Mouse (Mus musculus) hindbrain, embryonic 11.5 days (tissue): ENCODE data around the gene D5Ertd579e. TPM values are rescaled to one million over a fixed set of nuclear protein-coding genes. Genes with fewer than 3 reads are reported as not detected.

Experiments used
- ATAC-seq: fragments of 200-750 bp; cut with Nextera tagmentation; 2 replicates; pipeline ENCODE4 v1.8.0; 2017; ENCODE audit warnings: mild to moderate bottlenecking, moderate TSS enrichment, moderate library complexity; ENCODE audit not compliant: low FRiP score
- DNase-seq: peaks from one replicate; pipeline ENCODE4 v3.0.0-alpha.2; 2015; ENCODE audit warnings: low spot score
- H3K27ac ChIP-seq: fragments of 300-500 bp; sonication (generic); 2 replicates; pipeline ENCODE4 v1.5.1; 2014; ENCODE audit warnings: mild to moderate bottlenecking, low read depth, low read length
- H3K27me3 ChIP-seq: fragments of 300-500 bp; sonication (generic); 2 replicates; pipeline ENCODE4 v1.6.1; 2014; ENCODE audit warnings: mild to moderate bottlenecking, low read length, moderate library complexity, mixed read lengths; ENCODE audit not compliant: control insufficient read depth, insufficient read depth
- H3K36me3 ChIP-seq: fragments of 300-500 bp; sonication (generic); 2 replicates; pipeline ENCODE4 v1.6.1; 2014; ENCODE audit warnings: mild to moderate bottlenecking, low read length, moderate library complexity, mixed read lengths; ENCODE audit not compliant: control insufficient read depth, insufficient read depth
- H3K4me1 ChIP-seq: fragments of 300-500 bp; sonication (generic); replicated peaks from 2 replicates; pipeline ENCODE4 v1.6.1; 2014; ENCODE audit warnings: low read length, mixed read lengths; ENCODE audit not compliant: control insufficient read depth, insufficient read depth
- H3K4me2 ChIP-seq: fragments of 300-500 bp; sonication (generic); replicated peaks from 2 replicates; pipeline ENCODE4 v1.6.1; 2014; ENCODE audit warnings: mild to moderate bottlenecking, low read depth, low read length
- H3K4me3 ChIP-seq: fragments of 300-500 bp; sonication (generic); 2 replicates; pipeline ENCODE4 v1.5.1; 2014; ENCODE audit warnings: low read depth, low read length
- H3K9ac ChIP-seq: fragments of 300-500 bp; sonication (generic); 2 replicates; pipeline ENCODE4 v1.6.1; 2014; ENCODE audit warnings: low read depth, low read length
- H3K9me3 ChIP-seq: fragments of 300-500 bp; sonication (generic); 2 replicates; pipeline ENCODE4 v1.6.1; 2016; ENCODE audit warnings: low read length; ENCODE audit not compliant: control insufficient read depth
- WGBS: fragments of 180-500 bp; shearing (Covaris S2); extraction: QIAGEN DNeasy Blood & Tissue Kit; methylation state at CpG from one replicate; pipeline ENCODE4 v1.1.7; 2014; 5-methylcytosine and 5-hydroxymethylcytosine counted together
- polyA plus RNA-seq: library from polyadenylated mRNA; unstranded; fragments of >200 nt; fragmentation: Nextera tagmentation; extraction: Ambion mirVana; gene quantifications from 2 replicates; pipeline ENCODE4 v1.2.1, GENCODE M21; 2014

D5Ertd579e gene
- polyA plus RNA-seq, 1 experiment from 2014 or later: 34.4 TPM

- Histone ChIP-seq H3K27ac (no peak overlapping the region), H3K36me3 (no peaks in the 10 kb centered on the region), H3K4me3 (no peak overlapping the region), H3K9ac (no peak overlapping the region), H3K9me3 (no peaks in the 10 kb centered on the region), H3K27me3 (no peaks in the 10 kb centered on the region), H3K4me2 (no peak overlapping the region), H3K4me1 (0 out of 2 replicates have a peak, but pooled peaks cover 3% of the 10 kb centered on the region)
- 65% methylated on average over 3 of the region's 3 CpGs for WGBS
- no peak for ATAC-seq
- no peak for DNase-seq
Observed at GRCm38 (mm10) chr5:36714832-36715231, 19.0 kb upstream of the D5Ertd579e start.

DNA sequence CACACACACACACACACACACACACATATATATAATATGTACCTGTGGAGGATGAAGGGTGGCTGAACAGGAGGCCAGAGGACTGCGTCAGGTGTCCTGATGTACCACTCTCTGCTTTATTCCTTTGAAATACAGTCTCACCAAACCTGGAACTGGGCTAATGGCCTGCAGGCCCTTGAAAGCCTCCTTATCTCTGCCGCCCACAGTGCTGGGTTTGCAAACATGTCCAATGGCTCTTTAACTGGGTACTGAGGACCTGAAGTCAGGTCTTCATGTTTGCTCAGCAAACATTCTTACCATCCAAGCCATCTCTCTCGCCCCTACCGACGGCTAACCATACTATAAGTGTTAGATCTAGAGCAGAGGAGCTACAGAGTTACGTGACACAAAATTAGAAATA lies 17.9 kb upstream of the D5Ertd579e start:
- no peaks in the 10 kb centered on the region for H3K9me3 ChIP-seq
- H3K4me2 ChIP-seq: no peak overlapping the region
- WGBS: 75% methylated on average over 6 of the region's 6 CpGs
- H3K4me1 ChIP-seq: 0 out of 2 replicates have a peak, but pooled peaks cover 3% of the 10 kb centered on the region
- no peak for ATAC-seq
- DNase-seq: no peak
- no peak overlapping the region for H3K9ac ChIP-seq
- H3K27ac ChIP-seq: no peak overlapping the region
- H3K36me3 ChIP-seq: no peaks in the 10 kb centered on the region
- no peak overlapping the region for H3K4me3 ChIP-seq
- no peaks in the 10 kb centered on the region for H3K27me3 ChIP-seq

GRCm38 (mm10) chr5:36712553-36713534 lies 17.0 kb upstream of the D5Ertd579e start:
- DNase-seq (peak; percentile 66), ATAC-seq (peak; percentile 78)
- 10% methylated on average over 31 of the region's 31 CpGs for WGBS
- H3K9me3 ChIP-seq: no peaks in the 10 kb centered on the region
- H3K36me3 ChIP-seq: no peaks in the 10 kb centered on the region
- H3K27ac ChIP-seq: no peak overlapping the region
- H3K4me3 ChIP-seq: 0 out of 2 replicates have a peak overlapping the region, but pooled peaks have one; percentile 8
- H3K4me1 ChIP-seq: 0 out of 2 replicates have a peak, but pooled peaks cover 3% of the 10 kb centered on the region
- H3K27me3 ChIP-seq: no peaks in the 10 kb centered on the region
- H3K9ac ChIP-seq: peak overlapping the region; percentile 41
- H3K4me2 ChIP-seq: peak overlapping the region; percentile 56

GRCm38 (mm10) chr5:36711863-36712262 lies 16.0 kb upstream of the D5Ertd579e start:
- WGBS: 49% methylated on average over 5 of the region's 5 CpGs
- Histone ChIP-seq H3K9me3 (no peaks in the 10 kb centered on the region), H3K36me3 (no peaks in the 10 kb centered on the region), H3K4me3 (no peak overlapping the region), H3K4me2 (no peak overlapping the region), H3K9ac (no peak overlapping the region), H3K4me1 (0 out of 2 replicates have a peak, but pooled peaks cover 3% of the 10 kb centered on the region), H3K27ac (no peak overlapping the region), H3K27me3 (no peaks in the 10 kb centered on the region)
- ATAC-seq: no peak
- no peak for DNase-seq

GRCm38 (mm10) chr5:36705792-36706191 lies 10.0 kb upstream of the D5Ertd579e start:
- ATAC-seq (no peak), DNase-seq (no peak)
- Histone ChIP-seq H3K36me3 (no peaks in the 10 kb centered on the region), H3K4me1 (no peaks in the 10 kb centered on the region), H3K9me3 (no peaks in the 10 kb centered on the region), H3K27me3 (no peaks in the 10 kb centered on the region), H3K27ac (no peak overlapping the region), H3K4me3 (no peak overlapping the region), H3K4me2 (no peak overlapping the region), H3K9ac (no peak overlapping the region)
- WGBS: 81% methylated on average over 5 of the region's 5 CpGs

DNA sequence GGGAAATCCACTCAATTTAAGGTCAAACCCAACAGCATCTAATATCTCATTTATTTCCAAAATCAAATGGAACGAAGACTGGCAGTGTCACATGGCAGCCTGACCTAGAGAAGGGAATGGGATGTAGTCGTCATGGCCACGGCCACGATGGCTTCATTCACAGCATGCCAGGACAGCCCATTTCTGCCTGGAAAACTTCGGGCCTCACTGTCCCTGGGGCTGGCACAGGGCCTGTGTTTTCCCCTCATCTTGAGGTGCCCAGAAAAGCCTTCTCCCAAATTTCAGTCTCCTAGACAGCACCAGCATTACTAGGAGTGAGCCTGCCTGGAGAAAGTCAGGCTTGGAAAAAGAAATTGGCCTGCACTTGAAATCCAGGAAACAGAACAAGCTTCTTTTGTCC lies 9.6 kb upstream of the D5Ertd579e start:
- 82% methylated on average over 5 of the region's 5 CpGs for WGBS
- DNase-seq: no peak
- H3K4me1 ChIP-seq: no peaks in the 10 kb centered on the region
- H3K9ac ChIP-seq: no peak overlapping the region
- no peaks in the 10 kb centered on the region for H3K27me3 ChIP-seq
- H3K4me2 ChIP-seq: no peak overlapping the region
- H3K9me3 ChIP-seq: no peaks in the 10 kb centered on the region
- no peak overlapping the region for H3K4me3 ChIP-seq
- no peaks in the 10 kb centered on the region for H3K36me3 ChIP-seq
- ATAC-seq: no peak
- H3K27ac ChIP-seq: no peak overlapping the region

GRCm38 (mm10) chr5:36704684-36705083 lies 8.9 kb upstream of the D5Ertd579e start:
- H3K4me3 ChIP-seq: no peak overlapping the region
- H3K4me2 ChIP-seq: no peak overlapping the region
- 81% methylated on average over 6 of the region's 6 CpGs for WGBS
- H3K27ac ChIP-seq: no peak overlapping the region
- no peaks in the 10 kb centered on the region for H3K36me3 ChIP-seq
- no peak for DNase-seq
- H3K4me1 ChIP-seq: no peaks in the 10 kb centered on the region
- H3K27me3 ChIP-seq: no peaks in the 10 kb centered on the region
- no peak overlapping the region for H3K9ac ChIP-seq
- ATAC-seq: no peak
- H3K9me3 ChIP-seq: no peaks in the 10 kb centered on the region

DNA sequence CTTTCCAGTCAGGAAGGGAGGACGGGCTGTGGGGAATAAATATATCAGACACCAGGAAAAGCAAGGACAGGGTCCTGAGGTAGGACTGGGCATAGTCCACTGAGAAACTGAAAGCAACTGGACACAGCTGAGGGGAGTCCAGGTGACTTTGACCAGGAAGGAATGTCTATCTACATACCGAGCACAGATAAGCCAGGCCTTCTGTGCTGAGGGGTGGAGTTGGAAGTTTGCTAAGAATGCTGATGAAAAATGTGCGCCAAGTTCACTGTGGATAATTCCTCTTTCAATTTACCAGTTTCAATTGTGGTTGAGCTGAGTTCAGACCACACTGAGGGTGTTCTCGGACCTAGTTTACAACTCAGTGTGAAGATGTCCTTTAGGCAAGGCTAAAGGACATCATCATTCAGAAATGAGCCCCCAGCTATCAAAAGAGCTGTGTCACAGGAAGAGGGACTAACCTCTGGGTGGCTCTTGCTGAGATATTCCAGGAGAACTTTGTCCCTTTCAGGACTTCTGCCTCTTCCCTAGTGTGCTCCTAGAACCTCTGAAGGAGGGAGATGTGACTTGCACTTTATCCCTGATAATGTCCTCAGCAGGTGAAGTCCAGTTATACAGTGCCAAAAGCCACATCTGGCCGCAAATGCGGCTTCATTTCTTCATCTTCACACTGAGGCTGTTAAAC lies 5.3 kb upstream of the D5Ertd579e start:
- Histone ChIP-seq H3K4me3 (no peak overlapping the region), H3K27ac (no peak overlapping the region), H3K9ac (no peak overlapping the region), H3K27me3 (no peaks in the 10 kb centered on the region), H3K9me3 (no peaks in the 10 kb centered on the region), H3K4me2 (no peak overlapping the region), H3K4me1 (no peaks in the 10 kb centered on the region), H3K36me3 (no peaks in the 10 kb centered on the region)
- ATAC-seq: no peak
- DNase-seq: no peak
- WGBS: 84% methylated on average over 6 of the region's 6 CpGs
